Mouse (Mus musculus): ENCODE measurements around the gene Trem2. TPM values are rescaled to one million over a fixed set of nuclear protein-coding genes. Genes with fewer than 3 reads are reported as not detected.
A peak's percentile ranks its signal among the peaks of the same experiment; 100 is the strongest.

The Trem2 gene
- 7.1 and 11.7 TPM in 2 replicates for polyA plus RNA-seq (2012; rRNA removed)

GRCm38 (mm10) chr17:48346231-48346630, at the start of gene Trem2:
Gene Trem2 (plus strand): TSS chr17:48346401.
- no peaks in the 10 kb centered on the region; the same call in 1 of the 2 replicates for H3K4me1 ChIP-seq (replicated peaks; ENCODE audit: control insufficient read depth, insufficient read depth, low read length)
- no peak for DNase-seq
- WGBS, result 88% methylated on average over 5 of the region's 5 CpGs

GRCm38 (mm10) chr17:48299203-48299602, 47.0 kb upstream of the Trem2 start, which contains the start of gene Treml2:
Gene Treml2 (plus strand): TSS chr17:48299498.
- Histone ChIP-seq H3K27ac (ENCODE audit: control insufficient read depth, insufficient read depth, low read length) (peak within 1 kb of the TSS; percentile 94), H3K27me3 (ENCODE audit: control insufficient read depth, insufficient read depth, low read length) (no peaks in the 10 kb centered on the region), H3K4me1 (replicated peaks; ENCODE audit: control insufficient read depth, insufficient read depth, low read length) (peaks cover 48% of the 10 kb centered on the region), H3K36me3 (ENCODE audit: control insufficient read depth, insufficient read depth, low read length) (peaks cover 4% of the 10 kb centered on the region; the same call in 1 of the 2 replicates), H3K4me3 (ENCODE audit: control insufficient read depth, insufficient read depth, low read length) (peak within 1 kb of the TSS; percentile 95)
- DNase-seq, result no peak
- TF ChIP-seq POLR2A (IDR thresholded peaks at IDR 0.05; ENCODE audit: control insufficient read depth, extremely low read depth, insufficient read depth, low read length, poor library complexity) (no peak), CTCF (IDR thresholded peaks at IDR 0.05; ENCODE audit: borderline replicate concordance, control insufficient read depth, extremely low read depth, insufficient read depth, low read length, poor library complexity) (no peak)
- 12% methylated on average over 4 of the region's 4 CpGs for WGBS

More at GRCm38 (mm10) chr17:48346231-48346630, at the start of gene Trem2:
- Histone ChIP-seq H3K27me3 (ENCODE audit: control insufficient read depth, insufficient read depth, low read length) (no peaks in the 10 kb centered on the region), H3K36me3 (ENCODE audit: control insufficient read depth, insufficient read depth, low read length) (no peaks in the 10 kb centered on the region), H3K27ac (ENCODE audit: control insufficient read depth, insufficient read depth, low read length) (no peak within 1 kb of the TSS), H3K4me3 (ENCODE audit: control insufficient read depth, insufficient read depth, low read length) (no peak within 1 kb of the TSS)
- TF ChIP-seq POLR2A (IDR thresholded peaks at IDR 0.05; ENCODE audit: control insufficient read depth, extremely low read depth, insufficient read depth, low read length, poor library complexity) (no peak), CTCF (IDR thresholded peaks at IDR 0.05; ENCODE audit: borderline replicate concordance, control insufficient read depth, extremely low read depth, insufficient read depth, low read length, poor library complexity) (no peak)

- Histone ChIP-seq H3K4me1 (replicated peaks; ENCODE audit: control insufficient read depth, insufficient read depth, low read length) (peaks cover 48% of the 10 kb centered on the region), H3K36me3 (ENCODE audit: control insufficient read depth, insufficient read depth, low read length) (peaks cover 7% of the 10 kb centered on the region; the same call in 1 of the 2 replicates), H3K27ac (ENCODE audit: control insufficient read depth, insufficient read depth, low read length) (peak overlapping the region; percentile 94), H3K4me3 (ENCODE audit: control insufficient read depth, insufficient read depth, low read length) (peak overlapping the region; percentile 95; the same call in 1 of the 2 replicates), H3K27me3 (ENCODE audit: control insufficient read depth, insufficient read depth, low read length) (no peaks in the 10 kb centered on the region)
- no peak for DNase-seq
- TF ChIP-seq POLR2A (IDR thresholded peaks at IDR 0.05; ENCODE audit: control insufficient read depth, extremely low read depth, insufficient read depth, low read length, poor library complexity) (no peak), CTCF (IDR thresholded peaks at IDR 0.05; ENCODE audit: borderline replicate concordance, control insufficient read depth, extremely low read depth, insufficient read depth, low read length, poor library complexity) (no peak)
- 14% methylated on average over 7 of the region's 7 CpGs for WGBS
Measured at GRCm38 (mm10) chr17:48299756-48300155, 46.4 kb upstream of the Trem2 start.

- Histone ChIP-seq H3K36me3 (ENCODE audit: control insufficient read depth, insufficient read depth, low read length) (peaks cover 7% of the 10 kb centered on the region; the same call in 1 of the 2 replicates), H3K27me3 (ENCODE audit: control insufficient read depth, insufficient read depth, low read length) (no peaks in the 10 kb centered on the region), H3K4me1 (replicated peaks; ENCODE audit: control insufficient read depth, insufficient read depth, low read length) (peaks cover 48% of the 10 kb centered on the region), H3K27ac (ENCODE audit: control insufficient read depth, insufficient read depth, low read length) (peak overlapping the region; percentile 94), H3K4me3 (ENCODE audit: control insufficient read depth, insufficient read depth, low read length) (peak overlapping the region; percentile 95)
- TF ChIP-seq POLR2A (IDR thresholded peaks at IDR 0.05; ENCODE audit: control insufficient read depth, extremely low read depth, insufficient read depth, low read length, poor library complexity) (peak; percentile 65; the same call in 1 of the 2 replicates), CTCF (IDR thresholded peaks at IDR 0.05; ENCODE audit: borderline replicate concordance, control insufficient read depth, extremely low read depth, insufficient read depth, low read length, poor library complexity) (peak; percentile 54; the same call in 1 of the 2 replicates)
- DNase-seq, result peak; percentile 79
- 3% methylated on average over 7 of the region's 7 CpGs for WGBS
Measured at GRCm38 (mm10) chr17:48300199-48300598, 46.0 kb upstream of the Trem2 start.

- Histone ChIP-seq H3K36me3 (ENCODE audit: control insufficient read depth, insufficient read depth, low read length) (peaks cover 7% of the 10 kb centered on the region; the same call in 1 of the 2 replicates), H3K27ac (ENCODE audit: control insufficient read depth, insufficient read depth, low read length) (peak overlapping the region; percentile 94), H3K4me3 (ENCODE audit: control insufficient read depth, insufficient read depth, low read length) (peak overlapping the region; percentile 95), H3K4me1 (replicated peaks; ENCODE audit: control insufficient read depth, insufficient read depth, low read length) (peaks cover 48% of the 10 kb centered on the region), H3K27me3 (ENCODE audit: control insufficient read depth, insufficient read depth, low read length) (no peaks in the 10 kb centered on the region)
- DNase-seq, result peak; percentile 74
- WGBS, result 4% methylated on average over 9 of the region's 9 CpGs
- TF ChIP-seq CTCF (IDR thresholded peaks at IDR 0.05; ENCODE audit: borderline replicate concordance, control insufficient read depth, extremely low read depth, insufficient read depth, low read length, poor library complexity) (no peak), POLR2A (IDR thresholded peaks at IDR 0.05; ENCODE audit: control insufficient read depth, extremely low read depth, insufficient read depth, low read length, poor library complexity) (no peak)
Measured at GRCm38 (mm10) chr17:48300861-48301260, 45.3 kb upstream of the Trem2 start.

- TF ChIP-seq POLR2A (IDR thresholded peaks at IDR 0.05; ENCODE audit: control insufficient read depth, extremely low read depth, insufficient read depth, low read length, poor library complexity) (no peak), CTCF (IDR thresholded peaks at IDR 0.05; ENCODE audit: borderline replicate concordance, control insufficient read depth, extremely low read depth, insufficient read depth, low read length, poor library complexity) (no peak)
- 61% methylated on average over 5 of the region's 5 CpGs for WGBS
- DNase-seq, result no peak
- Histone ChIP-seq H3K27me3 (ENCODE audit: control insufficient read depth, insufficient read depth, low read length) (no peaks in the 10 kb centered on the region), H3K4me3 (ENCODE audit: control insufficient read depth, insufficient read depth, low read length) (no peak overlapping the region), H3K27ac (ENCODE audit: control insufficient read depth, insufficient read depth, low read length) (no peak overlapping the region), H3K36me3 (ENCODE audit: control insufficient read depth, insufficient read depth, low read length) (peaks cover 7% of the 10 kb centered on the region; the same call in 1 of the 2 replicates), H3K4me1 (replicated peaks; ENCODE audit: control insufficient read depth, insufficient read depth, low read length) (peaks cover 43% of the 10 kb centered on the region)
Measured at GRCm38 (mm10) chr17:48301792-48302191, 44.4 kb upstream of the Trem2 start.

Measured in thymus, adult 2 months (tissue).